Mouse (Mus musculus): ENCODE data around the gene Pbxip1.
A peak's percentile ranks its signal among the peaks of the same experiment; 100 is the strongest.

Pbxip1 gene

DNA sequence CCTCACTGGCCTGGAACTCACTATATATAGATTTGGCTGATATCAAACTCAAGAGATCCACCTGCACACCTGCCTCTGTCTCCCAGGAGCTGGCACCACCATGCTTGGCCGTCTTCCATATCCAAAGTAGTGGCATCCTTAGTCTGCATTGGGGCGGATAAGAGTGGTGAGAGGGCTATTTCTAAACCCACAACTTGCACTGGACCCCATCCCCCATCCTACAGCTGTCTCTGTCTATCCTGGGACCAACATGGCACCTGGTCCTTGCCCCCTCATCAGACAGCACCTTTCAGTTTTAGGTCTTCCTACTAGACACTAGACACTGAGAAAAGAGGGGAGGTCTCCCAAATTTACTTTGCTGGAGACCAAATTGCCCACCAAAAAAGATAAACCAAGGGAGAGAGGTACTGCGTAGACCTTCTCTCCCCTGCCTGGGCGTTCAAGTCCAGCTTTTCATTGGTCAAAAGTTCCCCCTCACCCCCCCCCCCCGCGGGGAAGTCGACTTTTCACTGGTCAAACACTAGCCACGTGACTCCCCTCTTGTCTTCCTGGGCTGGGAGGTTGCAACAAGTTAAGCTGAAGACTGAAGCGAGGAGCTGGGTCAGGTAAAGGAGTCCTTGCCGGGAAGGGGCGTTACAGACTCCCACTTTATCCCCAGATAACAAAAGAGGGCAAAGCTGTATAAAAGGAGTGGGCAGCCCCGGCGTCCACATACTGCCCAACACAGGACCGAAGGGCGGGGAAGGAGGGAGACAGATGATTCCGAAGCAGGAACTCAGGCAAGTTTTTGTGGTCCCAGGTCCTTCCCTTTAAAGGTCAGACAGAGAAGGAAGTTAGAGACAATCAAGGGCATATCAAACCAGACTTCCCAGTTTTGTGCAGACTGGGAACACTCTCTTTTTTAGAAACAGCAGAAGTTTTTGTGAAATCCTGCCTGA is at the start of gene Pbxip1:
Gene Pbxip1, plus strand, starts transcription at position 531 of the 938 bp plus-strand sequence.
- peak; percentile 86 for DNase-seq

DNA sequence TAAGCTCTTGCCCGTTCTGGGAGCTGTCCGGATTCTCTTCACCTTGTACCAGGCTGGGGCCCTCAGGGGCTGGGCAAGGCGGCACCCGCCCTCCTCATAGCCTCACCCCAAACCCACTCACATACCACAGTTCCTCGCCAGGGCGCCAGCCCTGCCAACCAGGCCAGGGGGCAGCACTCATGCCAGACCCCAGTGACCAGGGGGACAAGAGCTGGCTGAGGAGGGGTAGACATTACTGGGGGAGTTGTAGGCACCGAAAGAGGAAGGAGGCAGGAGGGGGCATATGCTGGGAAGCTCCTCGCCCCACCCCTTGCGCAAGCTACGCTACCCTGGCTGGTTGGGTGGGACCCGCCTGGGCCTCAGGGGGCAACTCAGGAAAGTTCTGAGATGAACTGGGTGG is 48.9 kb upstream of the Pbxip1 start:
- DNase-seq = no peak

DNA sequence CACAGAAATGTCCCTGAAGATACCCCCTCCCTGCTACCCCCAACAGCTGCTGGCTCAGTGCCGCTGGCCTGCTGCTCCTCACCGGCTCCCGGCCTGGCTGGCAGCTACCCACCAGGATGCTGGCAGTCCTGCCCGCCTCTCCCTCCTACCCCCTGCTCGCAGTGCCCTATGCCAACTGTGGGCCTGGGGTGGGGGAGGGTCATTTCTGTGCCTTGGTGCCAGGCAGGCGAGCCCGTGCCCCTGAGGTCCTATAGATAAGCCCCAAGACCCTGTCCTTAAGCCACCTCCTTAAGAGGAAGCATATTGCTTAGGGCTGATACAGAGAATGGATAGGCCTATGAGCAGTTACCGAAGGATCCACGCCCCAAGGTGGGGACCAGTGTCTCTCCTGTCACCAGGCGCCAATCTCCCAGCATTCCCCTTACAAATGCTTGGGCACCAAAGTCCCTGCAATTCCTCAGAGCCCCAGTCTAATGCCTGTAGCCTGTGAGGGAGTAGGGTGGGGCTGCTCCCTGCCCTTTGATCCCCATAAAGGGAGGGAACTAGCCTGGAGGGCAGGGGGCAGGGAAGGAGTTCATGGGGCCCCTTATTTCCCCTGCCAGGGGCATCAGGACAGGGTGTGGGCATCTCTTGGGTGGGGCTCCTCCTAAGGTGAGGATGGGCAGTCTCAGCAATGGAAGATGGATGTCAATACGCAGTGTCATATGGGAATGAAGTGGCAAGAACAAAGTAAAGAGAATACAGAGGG is 48.2 kb upstream of the Pbxip1 start:
- DNase-seq = peak; percentile 68

DNA sequence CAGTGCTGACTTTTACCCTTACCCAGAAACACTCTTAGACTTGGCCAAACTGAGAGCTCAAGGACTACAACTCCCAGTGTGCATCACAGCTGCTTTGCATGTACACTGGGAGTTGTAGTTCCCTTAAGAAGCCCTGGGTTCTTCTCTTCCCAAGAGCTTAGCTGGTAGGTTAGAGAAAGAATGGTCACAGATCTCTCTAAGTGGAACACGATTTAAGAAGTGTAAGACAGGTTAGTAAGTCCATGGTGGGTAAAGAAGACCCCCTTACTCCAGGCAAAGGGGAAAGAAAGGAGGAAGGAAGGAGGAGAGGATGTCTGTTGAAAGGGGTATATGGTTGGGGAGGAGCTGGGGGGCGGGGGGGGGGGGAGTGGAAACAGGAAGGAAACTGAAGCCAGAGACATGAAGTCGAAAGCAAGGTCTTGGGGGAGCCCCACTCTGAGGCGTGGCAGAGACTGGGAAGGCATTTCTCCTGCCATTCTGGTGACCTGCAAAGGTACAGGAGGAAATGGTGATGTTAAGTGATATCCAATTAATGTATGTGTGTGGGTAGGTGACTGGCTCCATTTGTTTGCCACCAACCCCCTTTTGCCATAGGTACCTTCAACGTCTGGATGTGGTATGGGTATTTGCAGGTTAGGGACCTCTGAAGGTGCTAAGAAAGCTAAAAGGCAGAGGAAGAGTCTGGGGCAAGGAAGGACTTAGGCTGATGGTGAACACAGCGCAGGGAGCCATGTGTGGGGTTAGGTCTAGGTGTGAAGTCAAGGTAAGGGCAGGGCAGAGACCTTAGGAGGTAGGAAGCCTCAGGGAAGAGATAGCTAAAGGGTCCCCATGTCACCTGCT is 47.4 kb upstream of the Pbxip1 start:
- DNase-seq = peak; percentile 42

DNA sequence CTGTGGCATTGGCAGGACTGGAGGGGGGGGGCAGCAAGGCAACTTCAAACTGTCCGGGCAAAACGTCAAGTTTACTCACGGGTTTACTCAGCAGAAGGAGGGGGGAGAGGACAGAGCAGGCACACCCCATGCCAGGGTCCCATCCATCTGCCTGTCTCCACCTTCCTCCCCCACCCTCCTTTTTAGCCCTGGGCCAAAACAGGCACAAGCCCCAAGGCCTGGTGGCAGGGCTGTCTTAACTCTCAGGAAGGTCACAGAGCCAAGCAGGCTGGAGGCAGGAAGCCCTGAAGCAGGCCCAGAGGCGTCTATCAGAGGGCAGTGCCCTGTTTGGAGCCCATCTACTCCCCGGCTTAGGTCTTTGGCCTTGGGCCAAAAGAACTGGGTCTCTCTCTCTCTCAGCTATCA is 46.4 kb upstream of the Pbxip1 start:
- peak; percentile 47 for DNase-seq

DNA sequence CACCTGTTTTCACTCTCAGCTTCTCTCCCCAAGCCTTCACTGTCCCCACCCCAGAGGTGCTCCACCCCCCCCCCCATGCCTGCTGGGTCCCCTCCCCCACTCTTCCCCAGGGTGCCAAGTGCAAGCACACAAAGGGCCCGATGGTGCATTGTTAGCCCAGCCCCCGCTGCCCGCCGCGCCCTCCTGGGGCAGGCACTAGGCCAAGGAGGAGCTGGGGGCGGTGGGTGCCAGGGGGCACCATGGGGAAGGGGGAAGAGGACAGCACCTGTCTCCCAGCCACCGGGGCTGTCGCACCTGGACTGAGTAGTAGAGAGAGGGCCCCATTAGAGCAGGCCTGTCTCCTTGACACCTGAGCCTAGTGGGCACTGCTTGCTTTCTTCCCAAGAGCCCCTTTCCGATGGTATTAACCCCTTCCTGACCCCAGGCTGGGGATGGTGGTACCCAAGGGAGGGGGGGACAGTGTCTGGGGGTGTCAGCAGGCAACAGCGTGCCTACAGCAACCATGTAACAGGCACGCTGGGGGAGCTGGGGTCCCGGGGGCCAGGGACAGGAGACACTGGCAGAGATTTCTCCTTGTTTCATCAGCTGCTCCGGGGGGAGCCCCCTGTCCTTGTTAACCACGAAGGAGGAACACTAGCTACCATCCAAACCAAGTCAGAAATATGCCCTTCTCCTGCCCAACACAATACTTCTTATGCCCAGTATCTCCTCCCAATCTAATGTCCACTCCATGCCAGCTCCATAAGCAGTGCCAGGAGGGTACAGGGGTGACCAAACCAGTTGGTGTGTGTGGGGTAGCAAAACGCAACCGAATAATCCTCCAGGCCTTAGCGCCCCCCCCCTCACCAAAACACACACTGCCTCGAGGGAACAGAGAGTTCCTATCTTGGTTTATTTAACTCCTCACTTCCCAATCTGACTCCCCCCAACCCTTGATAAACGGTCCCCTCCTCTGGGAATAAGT is 45.5 kb upstream of the Pbxip1 start:
- DNase-seq = peak; percentile 40

DNA sequence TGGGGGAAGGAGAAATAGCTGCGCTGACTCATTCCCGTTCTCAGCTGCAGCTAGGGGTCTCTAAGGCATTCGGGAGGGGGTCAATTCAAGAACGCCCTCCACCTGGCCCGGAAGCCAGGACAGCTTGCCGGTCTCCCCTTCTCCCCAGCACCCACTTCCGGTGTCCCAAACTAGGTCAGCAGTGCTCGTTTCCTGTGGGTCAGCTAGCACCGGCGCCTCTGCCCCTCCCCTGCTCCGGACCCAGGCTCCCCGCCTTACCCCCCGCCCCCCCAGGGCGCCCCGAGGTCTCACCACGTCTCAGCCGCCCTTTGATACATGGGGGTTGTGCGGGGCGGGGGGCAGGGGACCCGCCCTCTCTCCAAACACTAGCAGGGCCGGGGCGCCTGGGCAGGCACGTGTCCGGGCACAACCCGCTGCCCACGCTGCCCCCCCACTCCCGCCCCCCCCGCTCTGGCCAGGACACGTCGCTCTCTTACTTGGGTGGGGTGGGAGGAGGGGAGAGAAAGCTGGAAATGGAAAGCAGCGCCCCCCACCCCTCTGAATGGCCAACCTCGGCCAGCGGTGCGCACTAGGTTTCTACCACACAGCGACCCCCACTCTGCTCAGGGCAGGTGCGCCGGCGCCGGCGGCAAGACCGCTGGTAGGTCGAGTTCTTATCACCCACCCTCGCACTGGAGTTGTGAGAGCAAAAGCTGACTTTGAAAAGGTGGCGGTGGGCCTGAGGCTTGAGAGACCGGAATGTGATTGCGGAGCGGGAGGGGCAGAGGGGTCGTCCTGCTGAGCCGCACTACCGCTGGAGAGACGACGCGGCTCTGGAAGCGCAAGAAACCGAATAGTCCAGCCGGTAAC is 44.6 kb upstream of the Pbxip1 start:
- peak; percentile 85 for DNase-seq

DNA sequence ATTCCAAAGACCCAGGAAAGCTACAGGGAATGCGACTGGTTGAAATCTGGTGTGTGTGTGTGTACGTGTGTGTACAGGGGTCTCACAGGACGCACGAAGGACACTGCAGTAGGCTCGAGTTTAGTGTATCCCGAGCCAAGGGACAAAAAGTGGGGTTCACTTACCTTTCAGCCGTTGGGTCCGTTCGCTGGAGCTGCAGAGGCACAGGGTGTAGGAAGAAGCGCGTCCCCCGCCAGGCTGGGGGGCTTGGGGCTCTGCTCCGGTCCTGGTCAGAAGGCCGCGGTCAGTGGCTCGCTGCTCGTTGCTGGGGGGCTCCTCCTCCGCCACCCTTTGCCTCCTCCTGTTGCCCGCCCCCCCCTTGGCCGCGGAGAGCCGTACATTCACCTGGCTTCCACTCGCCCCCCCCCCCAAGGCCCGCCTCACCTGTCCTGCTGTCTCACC is 43.6 kb upstream of the Pbxip1 start:
- DNase-seq = peak; percentile 70

DNA sequence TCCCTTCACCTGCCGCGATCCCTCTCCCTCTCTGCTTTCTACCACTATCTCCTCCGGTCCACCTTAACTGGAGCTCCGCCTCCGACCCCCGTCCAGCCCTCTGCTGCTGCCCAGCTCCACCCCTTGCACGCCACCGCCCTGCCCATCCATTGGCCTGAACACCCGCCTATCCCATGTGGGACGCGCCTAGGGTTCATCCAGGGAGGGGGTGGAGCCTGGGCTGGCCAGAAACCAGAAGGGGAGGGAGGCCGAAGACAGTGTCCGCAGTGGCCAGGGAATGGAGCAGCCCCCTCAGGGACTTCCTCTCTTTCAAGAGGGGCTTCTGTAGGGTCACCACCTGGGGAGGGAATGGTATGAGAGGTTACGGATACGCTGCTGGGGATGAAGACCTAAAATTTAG is 42.9 kb upstream of the Pbxip1 start:
- peak; percentile 99 for DNase-seq

DNA sequence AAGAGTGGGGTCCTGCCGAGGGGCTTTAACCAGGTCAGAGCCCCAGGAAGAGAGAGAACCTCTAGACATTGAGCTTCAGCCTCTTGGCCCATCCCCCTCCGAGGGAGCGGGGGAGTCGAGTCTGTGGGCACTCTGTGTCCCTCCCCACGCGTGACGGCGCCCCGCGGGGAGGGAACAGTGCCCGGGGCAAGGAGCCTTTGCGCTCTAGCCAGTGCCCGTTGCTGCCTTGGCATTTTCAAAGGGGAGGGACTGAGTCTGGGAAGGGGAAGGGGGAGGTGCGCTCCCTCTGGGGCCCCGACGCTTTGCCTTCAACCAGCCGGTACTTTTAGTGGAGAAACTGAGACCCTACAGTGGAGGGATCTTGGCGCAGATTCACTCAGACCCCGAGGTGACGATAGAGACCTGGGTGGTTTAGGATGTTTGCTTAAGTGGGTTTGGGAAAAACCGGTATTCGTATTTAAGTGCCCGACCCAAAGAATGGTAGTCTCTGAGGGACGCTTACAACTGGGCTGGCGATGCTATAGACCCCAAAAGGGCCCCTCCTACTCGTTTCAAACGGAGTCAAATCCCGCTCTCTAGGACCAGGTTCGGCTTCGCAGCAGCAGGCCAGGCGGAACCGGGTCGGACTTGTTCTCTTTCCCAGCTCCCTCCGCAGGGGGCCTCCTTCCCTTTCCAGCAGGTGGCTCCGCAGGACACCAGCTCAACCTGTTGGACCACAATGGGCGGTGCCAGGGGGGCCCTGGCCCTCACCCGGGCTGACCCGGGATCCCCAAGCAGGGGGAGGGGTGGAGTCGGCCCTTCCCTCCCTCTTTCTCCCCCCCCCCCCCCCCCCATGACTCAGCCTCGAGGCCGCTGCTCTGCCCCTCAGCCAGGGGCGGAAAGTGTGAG is 42.3 kb upstream of the Pbxip1 start, which contains the start of gene Zbtb7b:
Gene Zbtb7b, minus strand, starts transcription at position 771 of the 888 bp plus-strand sequence.
- peak; percentile 93 for DNase-seq

DNA sequence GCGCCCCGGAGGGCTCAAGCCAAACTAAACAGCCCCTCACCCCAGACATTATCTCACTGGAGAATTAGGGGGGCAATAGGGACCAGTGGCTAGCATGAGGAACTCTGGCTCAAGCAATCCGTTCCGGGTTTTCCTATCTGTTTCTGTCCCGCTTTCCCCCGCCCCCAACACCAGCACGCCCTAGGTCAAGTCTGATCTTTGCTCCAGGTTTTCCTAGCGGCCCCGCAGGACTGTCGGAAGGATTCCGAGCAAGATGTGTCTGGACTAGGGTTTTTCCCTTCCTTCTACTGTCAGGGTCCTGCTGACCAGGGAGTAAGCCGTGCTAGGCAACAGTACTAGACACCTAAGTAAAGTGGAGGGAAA is 41.6 kb upstream of the Pbxip1 start:
- DNase-seq = peak; percentile 93

DNA sequence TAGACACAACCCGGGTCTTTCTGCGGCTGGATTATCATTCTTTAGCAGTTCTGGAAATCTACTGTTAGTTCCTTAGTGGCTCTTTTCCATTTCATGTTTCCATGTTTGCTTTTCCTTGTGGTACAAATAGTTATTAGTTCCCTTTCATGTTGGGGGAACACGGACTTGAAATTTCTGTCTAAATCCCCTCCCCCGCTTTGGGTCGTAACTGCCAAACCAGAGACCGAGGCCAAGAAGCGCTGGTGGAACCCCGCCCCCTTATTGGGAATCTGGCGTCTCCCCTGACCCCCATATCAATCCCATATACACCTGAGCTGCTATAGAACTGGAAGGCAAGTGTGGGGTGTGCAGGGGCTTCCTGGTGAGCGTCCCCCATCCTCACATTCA is 41.1 kb upstream of the Pbxip1 start:
- DNase-seq = no peak

DNA sequence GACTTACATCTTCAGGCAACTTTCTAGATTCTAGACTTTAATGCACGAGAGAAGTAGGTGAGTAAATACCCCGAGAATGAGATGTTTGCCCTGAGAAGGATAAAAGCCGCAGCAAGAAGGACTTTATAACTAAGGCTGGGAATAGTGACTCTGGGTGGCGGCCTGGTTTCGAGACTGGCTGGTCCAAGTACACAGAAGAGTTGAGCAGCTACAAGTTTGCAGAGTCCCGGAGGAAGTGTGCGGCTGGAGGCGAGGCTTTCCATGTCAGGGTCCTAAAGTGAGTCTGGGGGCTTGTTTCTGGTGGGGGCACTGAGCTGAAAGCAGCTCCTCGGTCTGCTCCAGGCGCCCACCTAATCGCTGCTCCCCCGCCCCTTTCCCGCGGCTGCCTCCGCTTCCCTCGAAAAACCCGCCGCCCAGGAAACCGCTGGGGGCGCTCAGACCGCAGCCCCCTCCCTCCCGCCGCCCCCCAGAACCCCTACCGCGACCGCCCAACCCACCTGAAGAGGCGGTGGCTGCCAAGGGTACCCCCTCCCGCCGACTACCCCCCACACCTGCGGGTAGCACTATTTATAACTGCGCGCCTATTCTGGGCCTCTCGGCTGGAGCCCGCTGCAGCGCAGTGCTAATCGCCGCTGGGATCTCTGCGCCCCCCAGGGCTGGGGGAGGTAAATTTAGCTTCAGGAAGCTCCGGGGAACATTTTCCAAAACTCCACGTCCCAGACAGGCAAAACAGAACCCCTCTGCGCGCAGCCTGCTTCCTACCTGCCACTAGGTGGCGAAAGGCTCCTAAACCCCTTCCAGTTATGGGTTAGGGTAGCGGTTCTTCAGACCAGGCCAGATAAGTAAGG is 40.5 kb upstream of the Pbxip1 start:
- DNase-seq = peak; percentile 80

DNA sequence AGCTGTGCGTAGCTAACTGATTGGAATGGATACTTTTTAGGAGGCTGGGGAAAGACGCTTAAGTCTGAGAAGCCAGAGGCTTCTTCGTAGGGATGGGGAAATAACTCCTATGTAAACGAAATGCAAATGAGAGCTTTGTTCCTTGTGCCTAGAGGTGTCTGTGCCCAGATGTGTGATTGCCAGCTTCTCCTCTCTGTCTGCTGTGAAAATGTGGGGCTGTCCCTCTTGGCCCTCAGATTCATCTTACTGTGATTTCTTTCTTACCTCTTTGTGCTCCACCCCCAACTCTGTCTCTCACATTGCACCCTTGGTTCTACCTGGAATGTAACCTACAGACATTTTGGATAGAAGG is 39.9 kb upstream of the Pbxip1 start:
- no peak for DNase-seq

DNA sequence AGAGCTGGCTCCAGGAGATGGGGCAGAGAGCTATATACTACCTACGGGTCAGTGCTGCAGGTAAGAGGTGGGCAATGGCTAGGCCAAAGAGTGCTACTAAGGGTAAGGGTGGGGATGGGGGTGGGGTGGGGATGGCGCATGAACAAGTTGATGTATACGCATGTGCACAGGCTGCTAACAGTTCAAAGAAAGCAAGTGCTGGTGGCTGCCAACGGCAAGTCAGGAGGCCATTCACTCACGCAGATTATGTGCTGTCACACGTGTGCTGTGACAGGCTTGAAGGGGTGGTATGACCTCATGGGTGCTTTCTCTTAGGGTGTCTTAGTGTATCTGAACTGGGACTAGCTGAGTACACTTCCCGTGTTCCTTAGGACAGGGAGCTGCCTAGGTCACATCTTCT is 35.2 kb upstream of the Pbxip1 start:
- DNase-seq = no peak

DNA sequence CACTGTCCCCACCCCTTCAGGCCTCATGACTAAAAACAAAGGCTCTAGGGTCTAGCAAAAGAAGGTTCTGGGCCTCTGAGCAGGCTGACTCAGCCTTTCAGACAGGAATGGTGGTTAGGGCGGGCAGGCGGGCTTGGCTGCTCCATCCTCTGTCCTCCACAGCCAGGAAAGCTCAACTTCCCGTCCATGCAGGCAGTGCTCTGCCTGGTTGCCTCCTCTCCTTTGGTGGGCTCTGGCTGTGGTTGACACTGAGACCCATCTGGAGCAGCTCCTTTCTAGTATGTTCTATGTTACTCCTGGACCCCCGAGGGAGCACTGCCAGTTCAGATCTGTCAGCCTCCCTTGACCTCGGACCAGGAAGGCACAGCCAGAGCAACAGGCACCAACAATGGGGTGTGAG is 33.8 kb upstream of the Pbxip1 start, which contains the start of gene Lenep:
Gene Lenep, minus strand, starts transcription at position 101 of the 400 bp plus-strand sequence.
- DNase-seq = no peak

DNA sequence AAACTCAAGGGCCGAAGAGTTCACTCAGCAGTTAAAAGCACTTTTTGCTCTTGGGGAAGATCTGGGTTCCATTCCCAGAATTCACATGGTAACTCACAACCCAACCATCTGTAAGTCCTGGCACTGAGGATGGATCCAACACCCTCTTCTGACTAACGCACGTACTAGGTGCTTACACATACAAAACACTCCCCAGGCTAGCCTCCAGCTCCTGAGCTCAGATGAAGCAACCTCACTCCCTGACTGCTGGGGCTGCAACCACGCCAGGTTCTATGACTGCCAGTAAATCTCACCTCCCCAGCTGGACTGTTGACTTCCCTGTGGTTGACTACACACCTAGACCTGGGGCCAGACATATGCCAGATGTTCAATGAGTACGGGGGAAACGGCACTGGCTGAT is 29.6 kb upstream of the Pbxip1 start:
- no peak for DNase-seq

DNA sequence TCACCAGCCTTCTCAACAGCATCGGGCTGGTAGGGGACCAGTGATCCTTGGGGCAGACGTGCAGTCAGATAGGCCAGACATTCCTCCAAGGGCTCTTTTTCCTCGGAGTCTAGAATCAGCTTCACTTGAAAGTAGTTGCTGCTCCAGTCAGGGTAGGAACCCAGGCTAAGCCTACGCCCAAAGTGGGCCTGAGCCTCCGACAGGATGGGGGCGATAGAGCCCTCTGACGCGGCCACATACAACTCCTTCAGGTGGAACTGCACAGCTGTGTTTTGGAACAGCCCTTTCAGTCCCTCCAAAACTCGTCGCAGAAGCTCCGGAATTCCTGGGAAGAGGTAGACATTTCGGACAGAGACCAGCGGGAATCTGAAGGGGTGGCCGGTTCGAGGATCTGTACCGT is 28.1 kb upstream of the Pbxip1 start:
- DNase-seq = no peak

DNA sequence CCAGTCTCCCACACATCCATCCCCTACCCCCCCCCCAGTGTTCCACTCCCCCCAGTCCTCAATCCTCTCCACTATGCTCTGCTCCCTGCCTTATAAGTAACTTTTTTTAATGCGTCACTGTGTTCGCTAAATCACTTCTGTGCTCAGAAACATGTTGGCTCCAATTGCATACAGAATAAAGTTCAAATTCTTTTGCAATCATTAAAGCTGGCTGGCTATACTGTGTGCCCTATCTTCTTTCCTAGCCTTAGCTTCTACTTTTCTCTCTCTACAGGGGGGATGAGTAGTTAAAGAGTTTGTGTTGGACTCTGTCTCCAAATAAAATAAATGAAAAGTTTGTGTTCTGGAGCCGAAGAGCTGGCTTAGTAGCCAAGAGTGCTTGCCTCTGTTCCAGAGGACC is 26.8 kb upstream of the Pbxip1 start:
- no peak for DNase-seq
